Mouse (Mus musculus) limb, embryonic 12.5 days (tissue): ENCODE results near the gene Hoxd8. TPM values are rescaled to one million over a fixed set of nuclear protein-coding genes. Genes with fewer than 3 reads are reported as not detected.
A peak's percentile ranks its signal among the peaks of the same experiment; 100 is the strongest.

Experiments
- ATAC-seq: fragments of 200-750 bp; cut with Nextera tagmentation; 2 replicates; pipeline ENCODE4 v1.8.0; 2017; ENCODE audit warnings: low read depth, moderate TSS enrichment; ENCODE audit not compliant: insufficient number of reproducible peaks, insufficient read depth, low FRiP score, low TSS enrichment
- H3K27ac ChIP-seq: fragments of 300-500 bp; sonication (generic); 2 replicates; pipeline ENCODE4 v1.5.1; 2016; ENCODE audit warnings: mild to moderate bottlenecking, moderate library complexity
- H3K27me3 ChIP-seq: fragments of 300-500 bp; sonication (generic); 2 replicates; pipeline ENCODE4 v1.6.1; 2016; ENCODE audit warnings: mild to moderate bottlenecking, moderate library complexity
- H3K36me3 ChIP-seq: fragments of 300-500 bp; sonication (generic); 2 replicates; pipeline ENCODE4 v1.6.1; 2016; ENCODE audit warnings: mild to moderate bottlenecking, moderate library complexity
- H3K4me1 ChIP-seq: fragments of 300-500 bp; sonication (generic); replicated peaks from 2 replicates; pipeline ENCODE4 v1.6.1; 2016
- H3K4me2 ChIP-seq: fragments of 300-500 bp; sonication (generic); 2 replicates; pipeline ENCODE4 v1.6.1; 2016; ENCODE audit warnings: mild to moderate bottlenecking, moderate library complexity
- H3K4me3 ChIP-seq: fragments of 300-500 bp; sonication (generic); replicated peaks from 2 replicates; pipeline ENCODE4 v1.5.1; 2016; ENCODE audit warnings: mild to moderate bottlenecking
- H3K9ac ChIP-seq: fragments of 300-500 bp; sonication (generic); replicated peaks from 2 replicates; pipeline ENCODE4 v1.6.1; 2016; ENCODE audit warnings: mild to moderate bottlenecking, moderate library complexity
- H3K9me3 ChIP-seq: fragments of 300-500 bp; sonication (generic); 2 replicates; pipeline ENCODE4 v1.6.1; 2016; ENCODE audit warnings: mild to moderate bottlenecking, moderate library complexity
- WGBS: fragments of 180-500 bp; shearing (Covaris S2); methylation state at CpG from one replicate; pipeline ENCODE4 v1.1.7; 2016; 5-methylcytosine and 5-hydroxymethylcytosine counted together
- polyA plus RNA-seq: library from polyadenylated mRNA; unstranded; fragments of >200 nt; fragmentation: Nextera tagmentation; extraction: Ambion mirVana; gene quantifications from 2 replicates; pipeline ENCODE4 v1.2.1, GENCODE M21; 2016

Gene Hoxd8
- polyA plus RNA-seq, 1 experiment from 2014 or later, result 7.5 TPM

- H3K4me2 ChIP-seq, result no peak overlapping the region
- H3K9me3 ChIP-seq, result no peaks in the 10 kb centered on the region
- 1% methylated on average over 20 of the region's 20 CpGs for WGBS
- peaks cover 61% of the 10 kb centered on the region for H3K4me1 ChIP-seq
- H3K9ac ChIP-seq, result no peak overlapping the region
- peaks cover 95% of the 10 kb centered on the region for H3K27me3 ChIP-seq
- no peak overlapping the region for H3K27ac ChIP-seq
- H3K4me3 ChIP-seq, result no peak overlapping the region; the same call in 1 of the 2 replicates
- no peak for ATAC-seq
- H3K36me3 ChIP-seq, result no peaks in the 10 kb centered on the region
Observed at GRCm38 (mm10) chr2:74738623-74739475, 34.4 kb downstream of the Hoxd8 start.

- Histone ChIP-seq H3K4me2 (no peak overlapping the region), H3K4me1 (peaks cover 58% of the 10 kb centered on the region), H3K27ac (no peak overlapping the region), H3K9me3 (no peaks in the 10 kb centered on the region), H3K9ac (no peak overlapping the region), H3K27me3 (peaks cover 96% of the 10 kb centered on the region), H3K4me3 (no peak overlapping the region), H3K36me3 (no peaks in the 10 kb centered on the region)
- no peak for ATAC-seq
- WGBS, result 8% methylated on average over 2 of the region's 2 CpGs
Observed at GRCm38 (mm10) chr2:74739476-74739800, 35.0 kb downstream of the Hoxd8 start.

- Histone ChIP-seq H3K4me3 (no peak overlapping the region), H3K4me2 (peak overlapping the region; percentile 43), H3K27me3 (peaks cover 96% of the 10 kb centered on the region), H3K9ac (no peak overlapping the region), H3K27ac (no peak overlapping the region), H3K4me1 (peaks cover 54% of the 10 kb centered on the region), H3K9me3 (no peaks in the 10 kb centered on the region), H3K36me3 (no peaks in the 10 kb centered on the region)
- WGBS, result 3% methylated on average over 14 of the region's 14 CpGs
- no peak for ATAC-seq
Observed at GRCm38 (mm10) chr2:74739869-74740268, 35.5 kb downstream of the Hoxd8 start.

- WGBS, result under 1% methylated on average over 43 of the region's 43 CpGs
- peak overlapping the region; percentile 22; the same call in 1 of the 2 replicates for H3K4me3 ChIP-seq
Observed at GRCm38 (mm10) chr2:74740311-74741091, 36.1 kb downstream of the Hoxd8 start.

GRCm38 (mm10) chr2:74741252-74741978 is 37.0 kb downstream of the Hoxd8 start:
- H3K9ac ChIP-seq, result no peak overlapping the region

More at GRCm38 (mm10) chr2:74740311-74741091, 36.1 kb downstream of the Hoxd8 start:
- Histone ChIP-seq H3K27me3 (peaks cover 96% of the 10 kb centered on the region), H3K4me1 (peaks cover 50% of the 10 kb centered on the region), H3K36me3 (no peaks in the 10 kb centered on the region), H3K9ac (no peak overlapping the region), H3K4me2 (peak overlapping the region; percentile 43), H3K27ac (no peak overlapping the region), H3K9me3 (no peaks in the 10 kb centered on the region)
- no peak for ATAC-seq

GRCm38 (mm10) chr2:74741979-74742277 is 37.5 kb downstream of the Hoxd8 start:
- no peak overlapping the region for H3K4me3 ChIP-seq
- no peak overlapping the region for H3K27ac ChIP-seq
- no peak for ATAC-seq
- H3K9ac ChIP-seq, result no peak overlapping the region
- H3K27me3 ChIP-seq, result peaks cover 96% of the 10 kb centered on the region
- no peak overlapping the region for H3K4me2 ChIP-seq
- H3K36me3 ChIP-seq, result no peaks in the 10 kb centered on the region
- H3K9me3 ChIP-seq, result no peaks in the 10 kb centered on the region
- peaks cover 47% of the 10 kb centered on the region for H3K4me1 ChIP-seq

More at GRCm38 (mm10) chr2:74741252-74741978, 37.0 kb downstream of the Hoxd8 start:
- 47% methylated on average over 2 of the region's 3 CpGs for WGBS
- ATAC-seq, result no peak
- H3K4me2 ChIP-seq, result no peak overlapping the region
- H3K4me3 ChIP-seq, result no peak overlapping the region
- peaks cover 96% of the 10 kb centered on the region for H3K27me3 ChIP-seq
- H3K27ac ChIP-seq, result no peak overlapping the region
- no peaks in the 10 kb centered on the region for H3K36me3 ChIP-seq
- H3K9me3 ChIP-seq, result no peaks in the 10 kb centered on the region
- peaks cover 43% of the 10 kb centered on the region for H3K4me1 ChIP-seq

- peaks cover 28% of the 10 kb centered on the region for H3K4me1 ChIP-seq
- H3K36me3 ChIP-seq, result no peaks in the 10 kb centered on the region
- no peak for ATAC-seq
- no peaks in the 10 kb centered on the region for H3K9me3 ChIP-seq
- peak overlapping the region; percentile 41; the same call in 1 of the 2 replicates for H3K4me2 ChIP-seq
- no peak overlapping the region; the same call in 1 of the 2 replicates for H3K4me3 ChIP-seq
- WGBS, result 11% methylated on average over 6 of the region's 6 CpGs
- no peak overlapping the region for H3K27ac ChIP-seq
- no peak overlapping the region for H3K9ac ChIP-seq
- H3K27me3 ChIP-seq, result peaks cover 94% of the 10 kb centered on the region
Observed at GRCm38 (mm10) chr2:74745540-74746297, 41.3 kb downstream of the Hoxd8 start.

GRCm38 (mm10) chr2:74746298-74746921 is 42.0 kb downstream of the Hoxd8 start:
- no peak overlapping the region for H3K27ac ChIP-seq
- H3K4me2 ChIP-seq, result peak overlapping the region; percentile 41
- no peak for ATAC-seq
- H3K4me1 ChIP-seq, result peaks cover 23% of the 10 kb centered on the region
- H3K36me3 ChIP-seq, result no peaks in the 10 kb centered on the region
- peak overlapping the region; percentile 30 for H3K4me3 ChIP-seq
- WGBS, result 3% methylated on average over 58 of the region's 58 CpGs
- no peaks in the 10 kb centered on the region for H3K9me3 ChIP-seq
- no peak overlapping the region for H3K9ac ChIP-seq
- H3K27me3 ChIP-seq, result peaks cover 94% of the 10 kb centered on the region

- H3K27ac ChIP-seq, result no peak overlapping the region
- peak overlapping the region; percentile 41 for H3K4me2 ChIP-seq
- WGBS, result 6% methylated on average over 24 of the region's 24 CpGs
- ATAC-seq, result no peak
- no peaks in the 10 kb centered on the region for H3K36me3 ChIP-seq
- H3K9ac ChIP-seq, result no peak overlapping the region
- peaks cover 23% of the 10 kb centered on the region for H3K4me1 ChIP-seq
- H3K9me3 ChIP-seq, result no peaks in the 10 kb centered on the region
- H3K27me3 ChIP-seq, result peaks cover 94% of the 10 kb centered on the region
- H3K4me3 ChIP-seq, result peak overlapping the region; percentile 30
Observed at GRCm38 (mm10) chr2:74747006-74747405, 42.6 kb downstream of the Hoxd8 start.

GRCm38 (mm10) chr2:74747661-74748141 is 43.3 kb downstream of the Hoxd8 start:
- Histone ChIP-seq H3K4me2 (no peak overlapping the region), H3K27ac (no peak overlapping the region), H3K4me1 (peaks cover 27% of the 10 kb centered on the region), H3K9me3 (no peaks in the 10 kb centered on the region), H3K27me3 (peaks cover 96% of the 10 kb centered on the region), H3K36me3 (no peaks in the 10 kb centered on the region), H3K9ac (no peak overlapping the region), H3K4me3 (no peak overlapping the region)
- no peak for ATAC-seq
- WGBS, result 13% methylated on average over 11 of the region's 11 CpGs
